Mouse (Mus musculus) intestine, embryonic 14.5 days (tissue): Measurements from ENCODE around the gene Slc15a1. TPM values are rescaled to one million over a fixed set of nuclear protein-coding genes. Genes with fewer than 3 reads are reported as not detected.

ENCODE experiments used
- ATAC-seq: fragments of 200-750 bp; cut with Nextera tagmentation; replicated peaks from 2 replicates; pipeline ENCODE4 v1.8.0; 2017; ENCODE audit warnings: low read depth, moderate number of reproducible peaks, moderate TSS enrichment, moderate library complexity; ENCODE audit not compliant: low FRiP score, low TSS enrichment
- DNase-seq: peaks from one replicate; pipeline ENCODE4 v3.0.0-alpha.2; 2018; ENCODE audit warnings: low spot score
- H3K27ac ChIP-seq: fragments of 300-500 bp; sonication (generic); 2 replicates; pipeline ENCODE4 v1.5.1; 2014; ENCODE audit warnings: low read depth, mild to moderate bottlenecking, control low read depth
- H3K27me3 ChIP-seq: fragments of 300-500 bp; sonication (generic); replicated peaks from 2 replicates; pipeline ENCODE4 v1.6.1; 2014; ENCODE audit warnings: low read length, control low read depth; ENCODE audit not compliant: control insufficient read depth, insufficient read depth
- H3K36me3 ChIP-seq: fragments of 300-500 bp; sonication (generic); 2 replicates; pipeline ENCODE4 v1.6.1; 2014; ENCODE audit warnings: low read length, control low read depth; ENCODE audit not compliant: control insufficient read depth, insufficient read depth
- H3K4me1 ChIP-seq: fragments of 300-500 bp; sonication (generic); replicated peaks from 2 replicates; pipeline ENCODE4 v1.6.1; 2014; ENCODE audit warnings: low read length, control low read depth, mixed read lengths; ENCODE audit not compliant: control insufficient read depth, insufficient read depth
- H3K4me2 ChIP-seq: fragments of 300-500 bp; sonication (generic); 2 replicates; pipeline ENCODE4 v1.6.1; 2014; ENCODE audit warnings: low read length
- H3K4me3 ChIP-seq: fragments of 300-500 bp; sonication (generic); 2 replicates; pipeline ENCODE4 v1.5.1; 2014; ENCODE audit warnings: low read depth, low read length, control low read depth, mixed read lengths
- H3K9ac ChIP-seq: fragments of 300-500 bp; sonication (generic); 2 replicates; pipeline ENCODE4 v1.6.1; 2014; ENCODE audit warnings: mild to moderate bottlenecking, low read length
- H3K9me3 ChIP-seq: fragments of 300-500 bp; sonication (generic); 2 replicates; pipeline ENCODE4 v1.6.1; 2016; ENCODE audit warnings: low read length, control low read depth; ENCODE audit not compliant: control insufficient read depth
- WGBS: fragments of 180-500 bp; shearing (Covaris S2); extraction: QIAGEN DNeasy Blood & Tissue Kit; methylation state at CpG from one replicate; pipeline ENCODE4 v1.1.7; 2014; 5-methylcytosine and 5-hydroxymethylcytosine counted together
- polyA plus RNA-seq: library from polyadenylated mRNA; unstranded; fragments of >200 nt; fragmentation: Nextera tagmentation; extraction: Ambion mirVana; gene quantifications from 2 replicates; pipeline ENCODE4 v1.2.1, GENCODE M21; 2014

The Slc15a1 gene
- polyA plus RNA-seq, 1 experiment from 2014 or later = 0.39 TPM

DNA sequence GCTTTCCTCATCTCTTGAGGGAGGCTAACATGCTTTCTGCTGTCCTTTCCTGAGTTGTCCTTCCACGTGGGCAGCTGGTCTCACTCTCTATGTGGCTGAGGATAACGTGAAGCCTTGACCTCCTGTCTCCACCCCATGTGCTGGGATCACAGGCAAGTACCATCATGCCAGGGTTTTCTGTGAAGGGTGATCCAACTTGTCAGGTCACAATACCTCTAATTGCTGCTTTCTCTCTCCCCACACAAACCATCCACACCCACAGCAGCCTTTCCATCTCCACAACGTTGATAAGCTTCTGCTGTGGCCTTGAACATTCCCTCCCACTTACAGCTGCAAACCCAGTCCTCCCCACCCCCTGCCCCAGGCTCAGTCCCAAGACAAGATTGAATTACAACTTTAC lies 51.9 kb downstream of the Slc15a1 start:
- H3K4me2 ChIP-seq = no peak overlapping the region
- ATAC-seq = 0 out of 2 replicates have a peak, but pooled peaks have one; percentile 9
- H3K27ac ChIP-seq = no peak overlapping the region
- no peak for DNase-seq
- no peaks in the 10 kb centered on the region for H3K36me3 ChIP-seq
- no peak overlapping the region for H3K9ac ChIP-seq
- 0 out of 2 replicates have a peak, but pooled peaks cover 3% of the 10 kb centered on the region for H3K4me1 ChIP-seq
- WGBS = 52% methylated on average over 3 of the region's 3 CpGs
- H3K27me3 ChIP-seq = no peaks in the 10 kb centered on the region
- H3K9me3 ChIP-seq = peaks cover 4% of the 10 kb centered on the region; the same call in 1 of the 2 replicates
- no peak overlapping the region for H3K4me3 ChIP-seq

DNA sequence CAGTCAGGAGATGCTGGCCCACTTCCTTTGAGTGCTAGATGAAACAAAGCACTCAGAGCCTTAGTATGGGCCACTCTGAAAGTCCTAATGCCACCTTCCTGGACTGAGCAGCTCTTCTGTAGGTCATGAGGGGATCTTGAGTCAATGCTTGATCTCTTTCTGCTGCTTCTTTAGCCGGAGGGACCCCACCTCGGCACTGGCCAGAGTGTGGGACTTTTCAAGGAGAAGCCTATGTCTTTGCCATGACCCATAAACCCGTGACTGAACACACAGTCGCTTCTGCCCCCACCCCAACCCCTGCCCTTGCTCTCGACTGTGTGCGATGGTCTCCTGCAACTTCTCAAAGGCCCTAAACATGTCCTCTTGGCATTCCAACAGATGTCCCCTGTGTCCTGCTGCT lies 52.8 kb downstream of the Slc15a1 start:
- no peak overlapping the region for H3K9ac ChIP-seq
- no peak for ATAC-seq
- WGBS = 86% methylated on average over 6 of the region's 6 CpGs
- H3K4me2 ChIP-seq = no peak overlapping the region
- H3K27me3 ChIP-seq = no peaks in the 10 kb centered on the region
- peaks cover 4% of the 10 kb centered on the region; the same call in 1 of the 2 replicates for H3K9me3 ChIP-seq
- no peak overlapping the region for H3K27ac ChIP-seq
- DNase-seq = no peak
- H3K4me3 ChIP-seq = no peak overlapping the region
- 0 out of 2 replicates have a peak, but pooled peaks cover 3% of the 10 kb centered on the region for H3K4me1 ChIP-seq
- no peaks in the 10 kb centered on the region for H3K36me3 ChIP-seq

DNA sequence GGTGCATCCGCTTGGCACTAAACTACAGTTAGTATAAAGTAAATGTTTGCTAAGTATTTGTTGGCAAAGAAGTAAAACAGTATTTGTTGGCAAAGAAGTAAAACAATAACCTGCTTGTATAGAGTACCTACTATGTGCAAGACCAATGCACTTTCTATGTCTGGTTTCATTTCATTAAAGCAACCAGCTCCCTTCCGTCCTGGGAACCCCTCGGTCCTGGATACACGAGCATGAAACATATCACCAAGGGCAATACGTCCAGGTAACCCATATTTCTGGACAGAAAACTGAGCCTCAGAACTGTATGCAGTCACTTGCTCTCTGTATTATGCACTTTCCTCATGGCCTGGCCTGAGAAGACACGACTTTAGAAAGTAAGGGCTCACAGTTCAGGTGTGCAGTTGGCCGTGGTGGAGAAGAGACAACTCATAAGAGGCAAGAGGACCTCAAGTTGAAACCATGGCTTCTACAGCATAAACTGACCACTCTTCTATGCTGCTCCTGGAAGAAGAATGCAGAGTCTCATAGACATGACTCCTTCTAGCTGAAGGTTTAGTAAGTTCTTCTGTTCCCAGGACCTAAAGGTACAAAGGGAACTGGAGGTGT lies 53.5 kb downstream of the Slc15a1 start:
- Histone ChIP-seq H3K4me2 (no peak overlapping the region), H3K27ac (no peak overlapping the region), H3K9ac (no peak overlapping the region), H3K4me1 (0 out of 2 replicates have a peak, but pooled peaks cover 3% of the 10 kb centered on the region), H3K4me3 (no peak overlapping the region), H3K9me3 (peaks cover 4% of the 10 kb centered on the region; the same call in 1 of the 2 replicates), H3K27me3 (no peaks in the 10 kb centered on the region), H3K36me3 (no peaks in the 10 kb centered on the region)
- no peak for ATAC-seq
- DNase-seq = no peak
- 71% methylated on average over 7 of the region's 7 CpGs for WGBS

DNA sequence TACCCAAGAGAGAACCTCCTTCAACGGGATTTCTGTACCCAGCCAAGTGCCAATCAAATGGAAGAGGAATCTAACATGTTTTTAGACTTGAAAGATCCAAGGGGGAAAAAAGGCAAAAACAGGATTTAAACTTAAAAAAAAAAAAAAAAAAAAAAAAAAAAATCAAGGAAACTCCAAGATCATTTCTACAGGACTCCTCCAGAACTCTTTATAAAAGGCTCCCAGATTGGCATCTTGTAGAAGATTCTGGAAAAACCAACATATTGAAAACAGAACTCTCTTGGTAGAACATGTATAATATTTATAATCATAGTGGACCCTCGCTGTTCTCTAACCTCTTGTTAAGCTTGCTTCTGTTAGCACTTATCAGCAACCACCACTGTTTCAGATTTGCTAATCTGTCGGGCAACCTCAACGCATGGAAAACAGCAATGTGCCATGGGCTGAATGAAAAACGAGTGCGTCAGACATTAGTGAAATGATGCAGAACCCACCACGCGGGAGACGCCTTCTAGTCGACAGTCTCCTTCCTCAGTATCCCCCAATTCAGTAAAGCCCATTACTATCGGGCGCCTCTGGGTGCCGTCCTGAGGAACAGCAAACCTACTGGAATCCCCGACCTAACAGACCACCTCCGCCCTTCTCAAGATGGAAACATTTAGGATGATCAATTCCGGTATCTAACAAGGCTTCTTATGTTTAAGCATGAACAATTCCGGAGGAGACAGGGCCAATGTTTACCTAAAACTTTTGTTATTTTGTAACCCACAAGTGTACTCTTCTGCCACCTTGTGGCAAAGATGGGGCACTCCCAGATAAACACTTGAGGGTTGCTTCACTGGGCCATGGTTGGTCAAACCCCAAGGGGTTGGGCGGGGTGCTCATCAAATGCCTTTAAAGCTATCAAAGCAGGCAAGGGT lies 54.3 kb downstream of the Slc15a1 start:
- peaks cover 4% of the 10 kb centered on the region; the same call in 1 of the 2 replicates for H3K9me3 ChIP-seq
- DNase-seq (peak; percentile 72), ATAC-seq (peak; percentile 54)
- H3K4me3 ChIP-seq = peak overlapping the region; percentile 19; the same call in 1 of the 2 replicates
- WGBS = 17% methylated on average over 18 of the region's 18 CpGs
- no peak overlapping the region for H3K9ac ChIP-seq
- peak overlapping the region; percentile 48 for H3K4me2 ChIP-seq
- H3K27ac ChIP-seq = no peak overlapping the region
- no peaks in the 10 kb centered on the region for H3K36me3 ChIP-seq
- H3K27me3 ChIP-seq = no peaks in the 10 kb centered on the region
- H3K4me1 ChIP-seq = 0 out of 2 replicates have a peak, but pooled peaks cover 3% of the 10 kb centered on the region

DNA sequence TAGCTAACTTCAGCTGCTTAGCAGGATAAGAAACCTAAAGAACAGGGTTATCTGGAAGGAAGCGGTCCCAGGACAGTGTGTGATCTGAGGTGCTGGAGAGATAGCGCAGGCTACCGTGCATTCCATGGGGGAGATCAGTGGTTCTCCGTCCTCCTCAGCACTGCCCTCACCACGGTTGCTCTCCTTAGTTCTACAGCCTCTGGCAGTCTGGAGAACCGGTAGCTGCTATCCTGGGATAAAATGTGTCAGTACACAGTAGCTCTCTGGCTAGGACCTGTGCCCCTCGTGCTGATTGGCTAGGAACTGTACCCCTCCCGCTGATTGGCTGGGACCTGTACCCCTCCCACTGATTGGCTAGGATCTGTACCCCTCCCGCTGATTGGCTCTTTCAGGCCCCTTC lies 58.1 kb downstream of the Slc15a1 start:
- Histone ChIP-seq H3K9ac (no peak overlapping the region), H3K4me3 (no peak overlapping the region), H3K4me1 (0 out of 2 replicates have a peak, but pooled peaks cover 3% of the 10 kb centered on the region), H3K27ac (no peak overlapping the region), H3K4me2 (no peak overlapping the region), H3K9me3 (no peaks in the 10 kb centered on the region), H3K27me3 (no peaks in the 10 kb centered on the region), H3K36me3 (no peaks in the 10 kb centered on the region)
- 20% methylated on average over 9 of the region's 9 CpGs for WGBS
- no peak for DNase-seq
- ATAC-seq = no peak; the same call in 1 of the 2 replicates

DNA sequence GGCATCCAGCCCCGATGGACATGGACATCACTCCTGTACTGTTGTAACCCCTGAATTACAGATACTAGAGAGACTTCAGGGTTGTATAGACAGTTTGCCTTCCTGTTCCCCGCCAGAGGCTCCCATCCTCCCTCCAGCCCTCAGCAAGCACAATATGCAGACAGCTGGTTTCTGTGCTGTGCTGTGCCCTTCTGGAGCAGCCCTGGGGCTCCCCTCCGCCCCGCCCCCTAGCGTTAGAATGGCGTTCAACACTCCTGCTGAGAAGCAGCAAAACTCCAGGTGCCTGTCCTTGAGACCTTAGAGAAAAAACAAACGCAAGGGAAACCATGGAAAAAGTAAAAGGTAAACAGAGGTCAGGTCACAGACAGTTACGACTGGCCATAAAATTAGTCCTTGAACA lies 59.9 kb downstream of the Slc15a1 start:
- Histone ChIP-seq H3K27me3 (no peaks in the 10 kb centered on the region), H3K4me3 (no peak overlapping the region), H3K4me2 (no peak overlapping the region), H3K9ac (no peak overlapping the region), H3K4me1 (no peaks in the 10 kb centered on the region), H3K27ac (no peak overlapping the region), H3K9me3 (no peaks in the 10 kb centered on the region), H3K36me3 (no peaks in the 10 kb centered on the region)
- DNase-seq (peak; percentile 89), ATAC-seq (peak; percentile 71; the same call in 1 of the 2 replicates)
- 12% methylated on average over 8 of the region's 8 CpGs for WGBS

DNA sequence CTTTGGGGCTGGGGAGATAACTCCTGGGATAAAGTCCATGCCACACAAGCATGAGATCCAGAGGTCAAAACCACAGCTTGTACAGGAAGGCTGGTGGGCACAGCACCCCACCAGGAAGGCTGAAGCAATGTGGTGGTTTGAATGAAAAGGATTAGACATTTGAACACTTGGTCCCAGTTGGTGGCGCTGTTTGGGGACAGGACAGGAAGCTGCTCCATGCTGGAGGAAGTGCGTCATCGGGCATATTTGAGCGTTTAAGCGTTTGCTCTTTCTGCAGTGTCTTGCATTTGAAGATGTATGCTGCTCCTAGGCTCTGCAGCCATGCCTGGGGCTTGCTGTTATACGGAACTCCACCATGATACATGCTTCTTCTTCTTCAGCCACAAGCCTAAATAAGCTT lies 64.2 kb downstream of the Slc15a1 start:
- H3K27ac ChIP-seq = no peak overlapping the region
- 90% methylated on average over 6 of the region's 6 CpGs for WGBS
- no peaks in the 10 kb centered on the region; the same call in 1 of the 2 replicates for H3K4me1 ChIP-seq
- no peak for DNase-seq
- H3K36me3 ChIP-seq = no peaks in the 10 kb centered on the region
- no peak overlapping the region for H3K4me2 ChIP-seq
- no peaks in the 10 kb centered on the region for H3K27me3 ChIP-seq
- no peak overlapping the region for H3K9ac ChIP-seq
- no peak for ATAC-seq
- H3K4me3 ChIP-seq = no peak overlapping the region
- no peaks in the 10 kb centered on the region for H3K9me3 ChIP-seq

DNA sequence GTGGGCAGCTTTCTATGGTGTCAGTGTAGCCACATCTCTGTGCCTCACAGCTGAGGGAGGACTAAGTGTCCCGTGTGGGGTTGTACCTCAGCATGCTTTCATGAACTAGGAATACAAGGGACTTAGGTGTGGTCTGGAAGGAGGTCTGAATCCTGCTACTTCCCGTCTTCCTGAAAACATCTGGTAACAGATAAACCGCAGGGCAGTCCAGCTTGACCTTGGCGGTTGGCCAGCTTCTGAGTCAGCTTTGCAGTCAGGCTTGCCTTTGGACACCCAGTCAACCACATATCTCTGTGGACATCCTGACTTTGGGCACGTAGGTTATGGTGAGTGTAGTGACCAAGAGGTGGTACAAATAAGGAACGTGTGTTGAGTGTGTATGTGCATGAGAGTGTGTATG lies 68.0 kb downstream of the Slc15a1 start:
- Histone ChIP-seq H3K4me1 (no peaks in the 10 kb centered on the region; the same call in 1 of the 2 replicates), H3K4me3 (no peak overlapping the region), H3K27me3 (no peaks in the 10 kb centered on the region), H3K36me3 (no peaks in the 10 kb centered on the region), H3K9ac (no peak overlapping the region), H3K9me3 (no peaks in the 10 kb centered on the region), H3K27ac (no peak overlapping the region), H3K4me2 (no peak overlapping the region)
- 56% methylated on average over 6 of the region's 6 CpGs for WGBS
- ATAC-seq (no peak), DNase-seq (no peak)
